Mouse (Mus musculus) heart, embryonic 10.5 days (tissue): Measurements from ENCODE around the gene Hhipl2. TPM values are rescaled to one million over a fixed set of nuclear protein-coding genes. Genes with fewer than 3 reads are reported as not detected.

ENCODE experiments used
- DNase-seq: peaks from one replicate; pipeline ENCODE4 v3.0.0-alpha.2; 2017; ENCODE audit warnings: low spot score
- H3K27ac ChIP-seq: fragments of 300-500 bp; sonication (generic); 2 replicates; pipeline ENCODE4 v1.5.1; 2016; ENCODE audit warnings: mild to moderate bottlenecking
- H3K27me3 ChIP-seq: fragments of 300-500 bp; sonication (generic); 2 replicates; pipeline ENCODE4 v1.6.1; 2016; ENCODE audit warnings: mild to moderate bottlenecking; ENCODE audit not compliant: poor library complexity, insufficient read depth, severe bottlenecking
- H3K36me3 ChIP-seq: fragments of 300-500 bp; sonication (generic); 2 replicates; pipeline ENCODE4 v1.6.1; 2016; ENCODE audit warnings: mild to moderate bottlenecking, moderate library complexity
- H3K4me1 ChIP-seq: fragments of 300-500 bp; sonication (generic); 2 replicates; pipeline ENCODE4 v1.6.1; 2016; ENCODE audit warnings: mild to moderate bottlenecking
- H3K4me3 ChIP-seq: fragments of 300-500 bp; sonication (generic); 2 replicates; pipeline ENCODE4 v1.5.1; 2016; ENCODE audit warnings: mild to moderate bottlenecking, moderate library complexity
- H3K9me3 ChIP-seq: fragments of 300-500 bp; sonication (generic); 2 replicates; pipeline ENCODE4 v1.6.1; 2016; ENCODE audit warnings: mild to moderate bottlenecking, moderate library complexity
- WGBS: fragments of 180-500 bp; shearing (Covaris S2); methylation state at CpG from one replicate; pipeline ENCODE4 v1.1.7; 2016; 5-methylcytosine and 5-hydroxymethylcytosine counted together
- polyA plus RNA-seq: library from polyadenylated mRNA; unstranded; fragments of >200 nt; fragmentation: Nextera tagmentation; extraction: Ambion mirVana; gene quantifications from 2 replicates; pipeline ENCODE4 v1.2.1, GENCODE M21; 2016

The Hhipl2 gene
- polyA plus RNA-seq, 1 experiment from 2014 or later, result 0.13 TPM

- H3K4me1 ChIP-seq, result no peaks in the 10 kb centered on the region
- no peak for DNase-seq
- no peaks in the 10 kb centered on the region for H3K9me3 ChIP-seq
- H3K27ac ChIP-seq, result no peak overlapping the region
- no peaks in the 10 kb centered on the region for H3K27me3 ChIP-seq
- 86% methylated on average over 15 of the region's 15 CpGs for WGBS
- peaks cover 33% of the 10 kb centered on the region for H3K36me3 ChIP-seq
- no peak overlapping the region for H3K4me3 ChIP-seq
Observed at GRCm38 (mm10) chr1:183414081-183414727, 3.8 kb upstream of the Hhipl2 start.

GRCm38 (mm10) chr1:183419741-183420140, 1.7 kb downstream of the Hhipl2 start:
- Histone ChIP-seq H3K36me3 (no peaks in the 10 kb centered on the region), H3K27me3 (no peaks in the 10 kb centered on the region), H3K4me3 (no peak overlapping the region), H3K27ac (no peak overlapping the region), H3K9me3 (no peaks in the 10 kb centered on the region), H3K4me1 (no peaks in the 10 kb centered on the region)
- WGBS, result 86% methylated on average over 7 of the region's 7 CpGs
- no peak for DNase-seq

- Histone ChIP-seq H3K27me3 (no peaks in the 10 kb centered on the region), H3K36me3 (no peaks in the 10 kb centered on the region), H3K4me3 (no peak overlapping the region), H3K27ac (no peak overlapping the region), H3K9me3 (no peaks in the 10 kb centered on the region), H3K4me1 (no peaks in the 10 kb centered on the region)
- 82% methylated on average over 10 of the region's 10 CpGs for WGBS
- DNase-seq, result no peak
Observed at GRCm38 (mm10) chr1:183420296-183420695, 2.3 kb downstream of the Hhipl2 start.

- DNase-seq, result no peak
- no peaks in the 10 kb centered on the region for H3K9me3 ChIP-seq
- H3K4me1 ChIP-seq, result no peaks in the 10 kb centered on the region
- 90% methylated on average over 7 of the region's 7 CpGs for WGBS
- no peak overlapping the region for H3K27ac ChIP-seq
- H3K27me3 ChIP-seq, result no peaks in the 10 kb centered on the region
- H3K36me3 ChIP-seq, result no peaks in the 10 kb centered on the region
- no peak overlapping the region for H3K4me3 ChIP-seq
Observed at GRCm38 (mm10) chr1:183424100-183424499, 6.1 kb downstream of the Hhipl2 start.

GRCm38 (mm10) chr1:183434918-183435317, 16.9 kb downstream of the Hhipl2 start:
- peaks cover 12% of the 10 kb centered on the region; the same call in 1 of the 2 replicates for H3K4me1 ChIP-seq
- 0 out of 2 replicates have a peak, but pooled peaks cover 4% of the 10 kb centered on the region for H3K27me3 ChIP-seq
- H3K36me3 ChIP-seq, result no peaks in the 10 kb centered on the region
- WGBS, result 84% methylated on average over 9 of the region's 9 CpGs
- no peak overlapping the region for H3K4me3 ChIP-seq
- no peaks in the 10 kb centered on the region for H3K9me3 ChIP-seq
- H3K27ac ChIP-seq, result no peak overlapping the region
- DNase-seq, result no peak

GRCm38 (mm10) chr1:183439036-183439435, 21.0 kb downstream of the Hhipl2 start:
- 26% methylated on average over 22 of the region's 22 CpGs for WGBS
- H3K4me3 ChIP-seq, result peak overlapping the region; percentile 45
- DNase-seq, result no peak
- peak overlapping the region; percentile 3; the same call in 1 of the 2 replicates for H3K27ac ChIP-seq
- no peaks in the 10 kb centered on the region for H3K36me3 ChIP-seq
- H3K4me1 ChIP-seq, result peaks cover 6% of the 10 kb centered on the region; the same call in 1 of the 2 replicates
- H3K9me3 ChIP-seq, result no peaks in the 10 kb centered on the region
- H3K27me3 ChIP-seq, result no peaks in the 10 kb centered on the region

GRCm38 (mm10) chr1:183442015-183442774, 24.2 kb downstream of the Hhipl2 start:
- no peaks in the 10 kb centered on the region for H3K9me3 ChIP-seq
- no peaks in the 10 kb centered on the region for H3K27me3 ChIP-seq
- H3K4me1 ChIP-seq, result peaks cover 6% of the 10 kb centered on the region; the same call in 1 of the 2 replicates
- WGBS, result 19% methylated on average over 19 of the region's 19 CpGs
- peak overlapping the region; percentile 7; the same call in 1 of the 2 replicates for H3K4me3 ChIP-seq
- peak; percentile 93 for DNase-seq
- no peak overlapping the region for H3K27ac ChIP-seq
- H3K36me3 ChIP-seq, result no peaks in the 10 kb centered on the region

GRCm38 (mm10) chr1:183453066-183453465, 35.1 kb downstream of the Hhipl2 start:
- no peak overlapping the region for H3K27ac ChIP-seq
- H3K36me3 ChIP-seq, result no peaks in the 10 kb centered on the region
- 0 out of 2 replicates have a peak, but pooled peaks cover 9% of the 10 kb centered on the region for H3K4me1 ChIP-seq
- H3K27me3 ChIP-seq, result no peaks in the 10 kb centered on the region
- no peak overlapping the region for H3K4me3 ChIP-seq
- DNase-seq, result no peak
- 37% methylated on average over 3 of the region's 3 CpGs for WGBS
- peaks cover 4% of the 10 kb centered on the region; the same call in 1 of the 2 replicates for H3K9me3 ChIP-seq

Other genes with a start within 250 kb of the Hhipl2 start
- 10.8 and 11.4 TPM in 2 replicates for gene Disp1, start 196.7 kb upstream of the Hhipl2 start, polyA plus RNA-seq
- gene Aida, start 121.6 kb upstream of the Hhipl2 start, polyA plus RNA-seq, result 27.5 and 41.1 TPM in 2 replicates
- 33.3 and 40.7 TPM in 2 replicates for gene Brox, start 120.9 kb upstream of the Hhipl2 start, polyA plus RNA-seq
- 83.4 and 89.1 TPM in 2 replicates for gene Mia3, start 48.7 kb upstream of the Hhipl2 start, polyA plus RNA-seq
- gene Taf1a, start 29.2 kb upstream of the Hhipl2 start, polyA plus RNA-seq, result 14.7 and 18.0 TPM in 2 replicates